Mouse (Mus musculus): ENCODE measurements around the gene Gm20388.

- no peak for TF ChIP-seq CTCF (IDR thresholded peaks at IDR 0.05; ENCODE audit: low read depth)
- TF ChIP-seq EP300 (IDR thresholded peaks at IDR 0.05; ENCODE audit: low read depth), result no peak
Measured at GRCm38 (mm10) chr8:121196726-121197668, 1286.4 kb downstream of the Gm20388 start.

All from liver, embryonic 14.5 days (tissue).